Mouse (Mus musculus) cerebellum, adult 18-20 months (tissue): Measurements from ENCODE around the gene Erp44.

ENCODE experiments used
- DNase-seq, 2 experiments: peaks; one replicate each; pipeline ENCODE4 v3.0.0; 2021

Erp44 gene

GRCm38 (mm10) chr4:48236721-48237120, 42.6 kb downstream of the Erp44 start:
- DNase-seq = no peak

- DNase-seq = no peak
These were observed 52.6 kb downstream of the Erp44 start for GRCm38 (mm10) chr4:48226800-48227199.

- DNase-seq = no peak
These were observed 53.8 kb downstream of the Erp44 start for GRCm38 (mm10) chr4:48225604-48226003.

GRCm38 (mm10) chr4:48225173-48225572, 54.2 kb downstream of the Erp44 start:
- DNase-seq = peak; percentile 81 to 86

- DNase-seq = peak; percentile 67 to 76
These were observed 75.8 kb downstream of the Erp44 start for GRCm38 (mm10) chr4:48203564-48203963.

- DNase-seq = no peak
These were observed 80.9 kb downstream of the Erp44 start for GRCm38 (mm10) chr4:48198447-48198846.

- no peak for DNase-seq
These were observed 81.4 kb downstream of the Erp44 start for GRCm38 (mm10) chr4:48197925-48198324.

- no peak for DNase-seq
These were observed 97.1 kb downstream of the Erp44 start for GRCm38 (mm10) chr4:48182115-48182806.

- no peak for DNase-seq
These were observed 98.0 kb downstream of the Erp44 start for GRCm38 (mm10) chr4:48181366-48181765.

GRCm38 (mm10) chr4:48180922-48181321, 98.4 kb downstream of the Erp44 start:
- DNase-seq = no peak

- no peak for DNase-seq
These were observed 103.7 kb downstream of the Erp44 start for GRCm38 (mm10) chr4:48175666-48176065.

GRCm38 (mm10) chr4:48163851-48164250, 115.5 kb downstream of the Erp44 start:
- no peak for DNase-seq

- no peak for DNase-seq
These were observed 119.0 kb downstream of the Erp44 start for GRCm38 (mm10) chr4:48160386-48160785.

GRCm38 (mm10) chr4:48155864-48156263, 123.5 kb downstream of the Erp44 start:
- DNase-seq = no peak

- no peak for DNase-seq
These were observed 126.1 kb downstream of the Erp44 start for GRCm38 (mm10) chr4:48153229-48153628.

- DNase-seq = no peak
These were observed 129.9 kb downstream of the Erp44 start for GRCm38 (mm10) chr4:48149492-48149891.
